Mouse (Mus musculus): Measurements from ENCODE around the gene Abcb4.
A peak's percentile ranks its signal among the peaks of the same experiment; 100 is the strongest.
"Not testable (repeated sequence)": the region's sequence is repeated elsewhere in the genome, so short reads cannot be mapped to it uniquely, and the experiment has no call there.

Abcb4 gene

GRCm38 (mm10) chr5:8911567-8912198, 18.2 kb downstream of the Abcb4 start:
- no peak for DNase-seq (ENCODE audit: low read depth)

GRCm38 (mm10) chr5:8916400-8916799, 22.9 kb downstream of the Abcb4 start:
- DNase-seq (ENCODE audit: low read depth): no peak

- DNase-seq (ENCODE audit: low read depth): no peak
These were observed 23.6 kb downstream of the Abcb4 start for GRCm38 (mm10) chr5:8917069-8917468.

GRCm38 (mm10) chr5:8928440-8928839, 34.9 kb downstream of the Abcb4 start:
- no peak for DNase-seq (ENCODE audit: low read depth)

- no peak for DNase-seq (ENCODE audit: low read depth)
These were observed 44.4 kb downstream of the Abcb4 start for GRCm38 (mm10) chr5:8937965-8938364.

GRCm38 (mm10) chr5:8941266-8941665, 47.7 kb downstream of the Abcb4 start:
- not testable (repeated sequence) for DNase-seq (ENCODE audit: low read depth)

- no peak for DNase-seq (ENCODE audit: low read depth)
These were observed 50.3 kb downstream of the Abcb4 start for GRCm38 (mm10) chr5:8943836-8944235.

- no peak for DNase-seq (ENCODE audit: low read depth)
These were observed 54.0 kb downstream of the Abcb4 start for GRCm38 (mm10) chr5:8947423-8948110.

GRCm38 (mm10) chr5:8953660-8954059, 60.1 kb downstream of the Abcb4 start:
- DNase-seq (ENCODE audit: low read depth): no peak

- no peak for DNase-seq (ENCODE audit: low read depth)
These were observed 62.0 kb downstream of the Abcb4 start for GRCm38 (mm10) chr5:8955544-8955943.

GRCm38 (mm10) chr5:8960534-8960933, 67.0 kb downstream of the Abcb4 start:
- DNase-seq (ENCODE audit: low read depth): no peak

- DNase-seq (ENCODE audit: low read depth): no peak
These were observed 71.0 kb downstream of the Abcb4 start for GRCm38 (mm10) chr5:8964487-8964886.

GRCm38 (mm10) chr5:8970694-8971093, 77.2 kb downstream of the Abcb4 start:
- DNase-seq (ENCODE audit: low read depth): no peak

- no peak for DNase-seq (ENCODE audit: low read depth)
These were observed 78.8 kb downstream of the Abcb4 start for GRCm38 (mm10) chr5:8972355-8972754.

- no peak for DNase-seq (ENCODE audit: low read depth)
These were observed 81.2 kb downstream of the Abcb4 start for GRCm38 (mm10) chr5:8974721-8975120.

GRCm38 (mm10) chr5:8985470-8985869, 92.0 kb downstream of the Abcb4 start:
- no peak for DNase-seq (ENCODE audit: low read depth)

GRCm38 (mm10) chr5:8987925-8988324, 94.4 kb downstream of the Abcb4 start:
- DNase-seq (ENCODE audit: low read depth): no peak

- DNase-seq (ENCODE audit: low read depth): no peak
These were observed 97.0 kb downstream of the Abcb4 start for GRCm38 (mm10) chr5:8990526-8990925.

GRCm38 (mm10) chr5:8991626-8992025, 98.1 kb downstream of the Abcb4 start:
- DNase-seq (ENCODE audit: low read depth): no peak

GRCm38 (mm10) chr5:8995966-8996685, 102.6 kb downstream of the Abcb4 start:
- no peak for DNase-seq (ENCODE audit: low read depth)

GRCm38 (mm10) chr5:8996686-8997512, 103.4 kb downstream of the Abcb4 start, which contains the start of gene Crot:
Gene Crot (minus strand): TSS chr5:8997324.
- peak; percentile 81 for DNase-seq (ENCODE audit: low read depth)

GRCm38 (mm10) chr5:8997513-8997895, 104.0 kb downstream of the Abcb4 start:
- no peak for DNase-seq (ENCODE audit: low read depth)
